In the genomic region with DNA sequence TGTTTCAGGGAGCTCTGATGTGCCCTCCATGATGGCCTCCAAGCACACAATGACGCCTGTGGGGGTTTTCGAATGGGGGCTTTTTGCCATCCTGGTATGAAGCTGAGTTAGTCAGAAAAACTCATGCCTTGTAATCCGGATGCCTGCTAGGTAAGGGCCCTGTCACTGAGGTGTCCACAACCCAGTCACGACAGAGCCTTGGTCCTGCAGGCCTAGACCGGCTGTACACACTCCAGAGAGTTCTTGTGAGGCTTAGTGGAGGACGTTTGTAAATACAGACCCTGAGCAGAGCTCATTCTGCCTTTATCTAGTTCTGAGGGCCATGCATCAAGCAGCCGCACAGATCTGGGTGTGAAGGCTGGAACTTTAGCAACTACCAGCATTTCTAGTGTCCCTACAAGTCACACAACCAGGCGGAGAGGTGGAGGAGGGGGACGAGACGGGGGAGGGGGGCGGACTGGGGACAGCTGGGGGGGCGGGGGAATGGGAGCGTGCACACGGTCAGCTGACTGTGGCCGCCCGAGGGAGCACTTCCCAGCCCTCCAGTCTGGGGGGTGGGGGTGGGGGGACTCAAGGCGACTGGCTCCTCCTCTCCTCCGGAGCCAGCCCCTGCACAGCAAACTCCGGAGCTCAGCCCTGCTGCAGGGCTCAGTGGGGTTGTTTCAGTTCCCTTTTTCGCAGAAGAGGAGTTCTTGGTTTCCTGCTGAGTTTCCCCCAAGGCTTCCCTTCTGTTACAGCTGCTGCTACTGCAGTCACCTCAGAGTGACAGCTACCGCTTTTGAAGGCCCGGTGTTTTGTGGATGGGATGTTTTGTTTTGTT, we compare ENCODE assay signal across 8 mouse cellular contexts. TPM values are rescaled to one million over a fixed set of nuclear protein-coding genes. Genes with fewer than 3 reads are reported as not detected.
DNase-seq lines count a peak whose midpoint lies in the region; ATAC-seq and TF ChIP-seq lines count a peak whose summit lies in the region.

No protein-coding gene starts in this region.

- no peak for TF ChIP-seq RAD21 in MEL (IDR thresholded peaks at IDR 0.05; ENCODE audit: low read depth, low read length)

- peak overlapping the region; percentile 73 for H3K9ac ChIP-seq in MEL (ENCODE audit: control insufficient read depth, low read depth, low read length, poor library complexity, severe bottlenecking)
- 0 out of 2 replicates have a peak overlapping the region, but pooled peaks have one; percentile 1 for H3K9ac ChIP-seq in hindbrain, embryonic 12.5 days

- peak in 1 of 2 experiments; percentile 36; a peak in 1 of 4 replicates for TF ChIP-seq POLR2A in MEL (IDR thresholded peaks at IDR 0.05; ENCODE audit: control insufficient read depth in 1 of 2, insufficient read depth in 1 of 2, low read depth in 1 of 2, low read length in 2 of 2, poor library complexity in 1 of 2)

- H3K27ac ChIP-seq in MEL (ENCODE audit: control insufficient read depth, low read depth, low read length) = peak overlapping the region; percentile 78
- peak overlapping the region; percentile 82 for H3K27ac ChIP-seq in hindbrain, embryonic 12.5 days

- peak; percentile 94 for DNase-seq in MEL (ENCODE audit: low read depth, low spot score)
- peak; percentile 82 for DNase-seq in c-Kit-positive CD71-negative TER-119-negative erythroid progenitor cells, embryonic 14.5 days (ENCODE audit: low read depth)
- DNase-seq in frontal cortex, postnatal 10 days (ENCODE audit: low spot score in 2 of 2) = peak; percentile 51 to 61
- DNase-seq in left cerebral cortex, postnatal 10 days (ENCODE audit: extremely low spot score in 1 of 2, low spot score in 2 of 2) = peak; percentile 44 to 89
- peak; percentile 29 to 53 for DNase-seq in right cerebral cortex, adult 2 months (ENCODE audit: low spot score in 2 of 2)
- DNase-seq in urinary bladder, postnatal 14 days (ENCODE audit: low spot score) = peak; percentile 66

- no peaks in the 10 kb centered on the region for H3K9me3 ChIP-seq in MEL (replicated peaks; ENCODE audit: insufficient read depth, low read length)
- H3K9me3 ChIP-seq in hindbrain, embryonic 12.5 days (replicated peaks) = no peaks in the 10 kb centered on the region
- no peaks in the 10 kb centered on the region for H3K9me3 ChIP-seq in megakaryocyte, embryonic 14.5 days

- peak in 1 of 3 experiments; percentile 1; a peak in 1 of 6 replicates for TF ChIP-seq CTCF in MEL (IDR thresholded peaks at IDR 0.05 in 2 of 3, conservative IDR thresholded peaks at IDR 0.05 in 1 of 3; ENCODE audit: control insufficient read depth in 1 of 3, insufficient read depth in 1 of 3, low read depth in 2 of 3, low read length in 3 of 3, poor library complexity in 1 of 3, severe bottlenecking in 1 of 3)

- no peaks in the 10 kb centered on the region for H3K79me2 ChIP-seq in MEL (ENCODE audit: control insufficient read depth, insufficient read depth, low read length, poor library complexity)

- TF ChIP-seq EP300 in MEL (IDR thresholded peaks at IDR 0.05; ENCODE audit: low read depth in 1 of 2, low read length in 2 of 2) = peak; percentile 6 to 36; a peak in 2 of 4 replicates

- H3K4me2 ChIP-seq in hindbrain, embryonic 12.5 days (replicated peaks) = peak overlapping the region; percentile 49

- peak overlapping the region; percentile 55 to 89 for H3K4me3 ChIP-seq in MEL (ENCODE audit: control insufficient read depth in 1 of 2, insufficient read depth in 1 of 2, low read depth in 2 of 2, low read length in 2 of 2)
- H3K4me3 ChIP-seq in hindbrain, embryonic 12.5 days = peak overlapping the region; percentile 12
- peak overlapping the region; percentile 88 for H3K4me3 ChIP-seq in megakaryocyte, embryonic 14.5 days (replicated peaks)

- H3K27me3 ChIP-seq in MEL (ENCODE audit: control insufficient read depth in 1 of 2, insufficient read depth in 2 of 2, low read length in 2 of 2) = no peaks in the 10 kb centered on the region; a peak in 2 of 4 replicates
- H3K27me3 ChIP-seq in hindbrain, embryonic 12.5 days = no peaks in the 10 kb centered on the region
- H3K27me3 ChIP-seq in megakaryocyte, embryonic 14.5 days (replicated peaks) = no peaks in the 10 kb centered on the region

- intact Hi-C loops in left cerebral cortex, postnatal 10 days (cut with DNase I) = loop anchor here (5.0 kb wide), 1 partner anchor 70 kb away; no protein-coding TSS in a partner anchor

- ATAC-seq in hindbrain, embryonic 12.5 days (ENCODE audit: low FRiP score) = peak; percentile 94

- peaks cover 3 to 9% of the 10 kb centered on the region in 2 experiments for H3K4me1 ChIP-seq in MEL (ENCODE audit: control insufficient read depth in 1 of 2, insufficient read depth in 2 of 2, low read length in 2 of 2)
- peaks cover 24% of the 10 kb centered on the region for H3K4me1 ChIP-seq in hindbrain, embryonic 12.5 days
- peaks cover 82% of the 10 kb centered on the region for H3K4me1 ChIP-seq in megakaryocyte, embryonic 14.5 days

- H3K36me3 ChIP-seq in MEL (ENCODE audit: control insufficient read depth in 1 of 2, insufficient read depth in 2 of 2, low read length in 2 of 2) = peaks cover 0 to 8% of the 10 kb centered on the region in 2 experiments; a peak in 2 of 4 replicates
- H3K36me3 ChIP-seq in hindbrain, embryonic 12.5 days = no peaks in the 10 kb centered on the region
- H3K36me3 ChIP-seq in megakaryocyte, embryonic 14.5 days (replicated peaks; ENCODE audit: low read length) = no peaks in the 10 kb centered on the region

- WGBS in hindbrain, embryonic 12.5 days = 6% methylated on average over 21 of the region's 22 CpGs

TF ChIP-seq in MEL, 35 proteins besides CTCF, POLR2A, EP300 and RAD21 (continues in another document):
- TF ChIP-seq ZMIZ1 (IDR thresholded peaks at IDR 0.05; ENCODE audit: low read depth, low read length) = 0 out of 2 replicates have a peak, but pooled peaks have one; percentile 56
- TF ChIP-seq MYC (IDR thresholded peaks at IDR 0.05; ENCODE audit: low read depth, low read length) = no peak
- no peak for TF ChIP-seq UBTF (IDR thresholded peaks at IDR 0.05; ENCODE audit: borderline replicate concordance, insufficient read depth, low read depth, low read length)
- no peak for TF ChIP-seq MAX (IDR thresholded peaks at IDR 0.05; ENCODE audit: low read length)
- TF ChIP-seq BHLHE40 (IDR thresholded peaks at IDR 0.05; ENCODE audit: borderline replicate concordance, low read depth, low read length) = peak; percentile 48; the same call in 1 of the 2 replicates
- TF ChIP-seq USF2 (IDR thresholded peaks at IDR 0.05; ENCODE audit: borderline replicate concordance in 1 of 2, insufficient read depth in 1 of 2, low read depth in 1 of 2, low read length in 2 of 2) = 0 out of 4 replicates have a peak, but pooled peaks of 1 of the 2 experiments have one; percentile 14
- no peak for TF ChIP-seq MEF2A (IDR thresholded peaks at IDR 0.05; ENCODE audit: extremely low read depth, insufficient replicate concordance, low read depth, low read length, poor library complexity, severe bottlenecking)
- no peak for TF ChIP-seq NRF1 (IDR thresholded peaks at IDR 0.05; ENCODE audit: insufficient read depth, low read depth, low read length, poor library complexity, severe bottlenecking)
- TF ChIP-seq ETS1 (IDR thresholded peaks at IDR 0.05; ENCODE audit: low read depth, low read length) = peak; percentile 71
- no peak for TF ChIP-seq ELF1 (IDR thresholded peaks at IDR 0.05; ENCODE audit: low read depth, low read length)
- TF ChIP-seq SIN3A (IDR thresholded peaks at IDR 0.05; ENCODE audit: low read length) = peak; percentile 89
- TF ChIP-seq RCOR1 (IDR thresholded peaks at IDR 0.05; ENCODE audit: low read depth, low read length) = no peak
- TF ChIP-seq KAT2A (conservative IDR thresholded peaks at IDR 0.05; ENCODE audit: low read depth, low read length) = no peak
- TF ChIP-seq MXI1 (IDR thresholded peaks at IDR 0.05; ENCODE audit: low read depth, low read length) = peak; percentile 48; the same call in 1 of the 2 replicates
- peak; percentile 13 for TF ChIP-seq SMC3 (IDR thresholded peaks at IDR 0.05; ENCODE audit: low read depth, low read length)
- TF ChIP-seq TCF12 (IDR thresholded peaks at IDR 0.05; ENCODE audit: low read depth, low read length) = 0 out of 2 replicates have a peak, but pooled peaks have one; percentile 9
- no peak; the same call in 1 of the 2 replicates for TF ChIP-seq ZNF384 (IDR thresholded peaks at IDR 0.05; ENCODE audit: low read depth, low read length)
- TF ChIP-seq MYB (IDR thresholded peaks at IDR 0.05; ENCODE audit: low read depth, low read length) = no peak
- TF ChIP-seq MAZ (IDR thresholded peaks at IDR 0.05; ENCODE audit: low read depth, low read length) = peak; percentile 86; the same call in 1 of the 2 replicates
- no peak for TF ChIP-seq GATA1 (IDR thresholded peaks at IDR 0.05; ENCODE audit: low read depth, low read length)
- TF ChIP-seq POLR2AphosphoS2 (IDR thresholded peaks at IDR 0.05; ENCODE audit: low read length) = no peak
- TF ChIP-seq GABPA (IDR thresholded peaks at IDR 0.05; ENCODE audit: low read depth, low read length) = no peak
- TF ChIP-seq JUND (IDR thresholded peaks at IDR 0.05; ENCODE audit: low read depth, low read length) = no peak
- no peak for TF ChIP-seq CHD2 (IDR thresholded peaks at IDR 0.05; ENCODE audit: low read length)
- no peak for TF ChIP-seq HCFC1 (IDR thresholded peaks at IDR 0.05; ENCODE audit: low read depth, low read length)
- no peak for TF ChIP-seq TAL1 (IDR thresholded peaks at IDR 0.05; ENCODE audit: low read length)
- TF ChIP-seq TBP (IDR thresholded peaks at IDR 0.05; ENCODE audit: low read depth, low read length) = peak; percentile 73
- TF ChIP-seq POLR2AphosphoS5 (IDR thresholded peaks at IDR 0.05; ENCODE audit: borderline replicate concordance, low read depth, low read length) = no peak
- no peak for TF ChIP-seq ZKSCAN1 (IDR thresholded peaks at IDR 0.05; ENCODE audit: low read depth, low read length)
- 0 out of 2 replicates have a peak, but pooled peaks have one; percentile 23 for TF ChIP-seq NELFE (IDR thresholded peaks at IDR 0.05; ENCODE audit: low read depth, low read length)
- no peak for TF ChIP-seq E2F4 (IDR thresholded peaks at IDR 0.05; ENCODE audit: borderline replicate concordance, low read depth, low read length)
- TF ChIP-seq CHD1 (IDR thresholded peaks at IDR 0.05; ENCODE audit: low read depth, low read length) = no peak
- TF ChIP-seq ZC3H11A (IDR thresholded peaks at IDR 0.05; ENCODE audit: low read depth, low read length) = no peak

RNA-seq across cellular contexts. Expression of a gene that starts 19.0 kb away (rescaled TPM):
- not detected in 2 replicates for total RNA-seq in MEL (2012; rRNA removed)
- polyA plus RNA-seq in MEL (2012; ENCODE audit: insufficient read depth in 1 of 2, insufficient read length in 2 of 2, low read depth in 1 of 2, low replicate concordance in 2 of 2, missing spikeins in 1 of 2) = under 1 TPM in 1 of 2 experiments, not detected in 1; 0.08 TPM
- polyA plus RNA-seq in hindbrain, embryonic 12.5 days (2016; fragmentation: Nextera tagmentation; extraction: Ambion mirVana) = 0.39 TPM in 1 of 2 replicates, not detected in the other
- total RNA-seq in left cerebral cortex, postnatal 10 days (2021) = under 1 TPM; 0.43 to 0.45 TPM
- polyA plus RNA-seq in megakaryocyte, embryonic 14.5 days (2012; ENCODE audit: insufficient read depth, low replicate concordance) = not detected in 2 replicates

Comparison
In these comparisons a context has a peak if more than half of its experiments do, and no peak if none do; other contexts are left out.
1. Peak in every context shown above with its lines: DNase-seq, ATAC-seq, H3K4me3 ChIP-seq and H3K27ac ChIP-seq.
2. DNase-seq: peak in every context shown above with its lines; median percentile 94 in MEL; 82 in c-Kit-positive CD71-negative TER-119-negative erythroid progenitor cells, embryonic 14.5 days; 66 in left cerebral cortex, postnatal 10 days; 66 in urinary bladder, postnatal 14 days; 56 in frontal cortex, postnatal 10 days; 41 in right cerebral cortex, adult 2 months.
3. H3K4me3 ChIP-seq: peak in every context shown above with its lines; median percentile 88 in megakaryocyte, embryonic 14.5 days; 72 in MEL; 12 in hindbrain, embryonic 12.5 days.